Comparison of ENCODE assay signal across 19 mouse cellular contexts in genomic region chr2:35566957-35567693, GRCm38 (mm10). TPM values are rescaled to one million over a fixed set of nuclear protein-coding genes. Genes with fewer than 3 reads are reported as not detected.
A peak's percentile ranks its signal among the peaks of the same experiment; 100 is the strongest.
DNase-seq lines count a peak whose midpoint lies in the region; ATAC-seq and TF ChIP-seq lines count a peak whose summit lies in the region.
"Had no signal": no experiment of that assay in that cellular context is flagged by ENCODE, and none has a peak within 500 bp of the region (broad histone marks: within the 10 kb centered on the region; RNA-seq: fewer than 3 reads in every experiment).

No protein-coding gene starts in this region.

- no peak for TF ChIP-seq CTCF in CH12.LX (conservative IDR thresholded peaks at IDR 0.05 in 1 of 2, IDR thresholded peaks at IDR 0.05 in 1 of 2; ENCODE audit: low read depth in 2 of 2, low read length in 2 of 2)

- 63% methylated on average over 11 of the region's 11 CpGs for WGBS in heart, embryonic 10.5 days

- no peak for DNase-seq in heart, embryonic 10.5 days (ENCODE audit: low spot score)
- DNase-seq in heart, adult 9 months (ENCODE audit: low spot score in 2 of 2), result no peak
- no peak for DNase-seq in CH12.LX (ENCODE audit: extremely low read depth)
- DNase-seq in MN1 (ENCODE audit: low spot score), result peak; percentile 33
- DNase-seq in left cerebral cortex, adult 9 months (ENCODE audit: low spot score in 2 of 2), result no peak
- no peak for DNase-seq in lung, postnatal 36 days
- DNase-seq: adrenal gland, postnatal 36 days; gastrocnemius, postnatal 36 days; lung, postnatal 10 days; right cerebral cortex, adult 18-20 months had no signal

- no peaks in the 10 kb centered on the region for H3K27me3 ChIP-seq in heart, embryonic 10.5 days (ENCODE audit: insufficient read depth, poor library complexity, severe bottlenecking)
- H3K27me3 ChIP-seq in CH12.LX (replicated peaks), result peaks cover 6% of the 10 kb centered on the region
- H3K27me3 ChIP-seq: embryonic facial prominence, embryonic 12.5 days; hindbrain, embryonic 15.5 days; limb, embryonic 12.5 days; midbrain, embryonic 12.5 days had no signal

- H3K4me3 ChIP-seq in heart, embryonic 10.5 days, result no peak overlapping the region
- H3K4me3 ChIP-seq in CH12.LX (replicated peaks in 1 of 3; ENCODE audit: low read depth in 2 of 3, low read length in 2 of 3, poor library complexity in 1 of 3), result no peak overlapping the region
- H3K4me3 ChIP-seq: embryonic facial prominence, embryonic 12.5 days; hindbrain, embryonic 15.5 days; left cerebral cortex, adult 2 months; limb, embryonic 12.5 days; midbrain, embryonic 12.5 days; myocyte had no signal

- no peaks in the 10 kb centered on the region for H3K9me3 ChIP-seq in heart, embryonic 10.5 days
- peaks cover 2% of the 10 kb centered on the region for H3K9me3 ChIP-seq in CH12.LX (replicated peaks; ENCODE audit: low read length)
- H3K9me3 ChIP-seq: embryonic facial prominence, embryonic 12.5 days; hindbrain, embryonic 15.5 days; limb, embryonic 12.5 days; midbrain, embryonic 12.5 days had no signal

- no peak overlapping the region for H3K9ac ChIP-seq in CH12.LX (ENCODE audit: insufficient read depth, low read depth)
- H3K9ac ChIP-seq: embryonic facial prominence, embryonic 12.5 days; hindbrain, embryonic 15.5 days; limb, embryonic 12.5 days; liver, embryonic 14.5 days; midbrain, embryonic 12.5 days had no signal

- H3K79me2 ChIP-seq in CH12.LX (replicated peaks; ENCODE audit: control insufficient read depth, extremely low read depth, insufficient read depth, poor library complexity, severe bottlenecking), result no peaks in the 10 kb centered on the region

- TF ChIP-seq RAD21 in CH12.LX (IDR thresholded peaks at IDR 0.05; ENCODE audit: low read depth, low read length), result no peak

- peaks cover 61% of the 10 kb centered on the region for H3K4me1 ChIP-seq in heart, embryonic 10.5 days
- peaks cover 0 to 5% of the 10 kb centered on the region in 2 experiments; a peak in 2 of 4 replicates for H3K4me1 ChIP-seq in CH12.LX (ENCODE audit: control insufficient read depth in 1 of 2, insufficient read depth in 2 of 2)
- H3K4me1 ChIP-seq: hindbrain, embryonic 15.5 days; limb, embryonic 12.5 days; midbrain, embryonic 12.5 days had no signal

- TF ChIP-seq POLR2A in CH12.LX (IDR thresholded peaks at IDR 0.05; ENCODE audit: low read depth, low read length), result no peak

- peak overlapping the region; percentile 37; the same call in 1 of the 2 replicates for H3K27ac ChIP-seq in heart, embryonic 10.5 days
- no peak overlapping the region for H3K27ac ChIP-seq in CH12.LX (ENCODE audit: insufficient read depth, low read depth)
- H3K27ac ChIP-seq: embryonic facial prominence, embryonic 12.5 days; hindbrain, embryonic 15.5 days; left cerebral cortex, adult 2 months; limb, embryonic 12.5 days; liver, embryonic 14.5 days; midbrain, embryonic 12.5 days; stomach, postnatal 0 days had no signal

- H3K36me3 ChIP-seq in heart, embryonic 10.5 days, result no peaks in the 10 kb centered on the region
- H3K36me3 ChIP-seq in CH12.LX (replicated peaks in 1 of 2; ENCODE audit: control insufficient read depth in 1 of 2, insufficient read depth in 1 of 2, low read length in 1 of 2), result no peaks in the 10 kb centered on the region
- H3K36me3 ChIP-seq: embryonic facial prominence, embryonic 12.5 days; hindbrain, embryonic 15.5 days; limb, embryonic 12.5 days; midbrain, embryonic 12.5 days had no signal

- ATAC-seq in hematopoietic stem cell, adult 5-6 weeks (replicated peaks in 1 of 2; ENCODE audit: insufficient read depth in 1 of 2, low FRiP score in 2 of 2, low TSS enrichment in 1 of 2, low read depth in 1 of 2, poor library complexity in 2 of 2, severe bottlenecking in 2 of 2), result peak; percentile 47 to 50; a peak in 3 of 4 replicates

- no peak for TF ChIP-seq EP300 in CH12.LX (IDR thresholded peaks at IDR 0.05; ENCODE audit: low read length)

- in situ Hi-C loops in CH12.LX (cut with MboI; ENCODE audit: low pct_ligation_motif_present, low pct_unique_long_range_greater_than_20kb, low sequenced_read_pairs), result loop anchor here (25.0 kb wide), 1 partner anchor 645 kb away; no protein-coding TSS in a partner anchor

- dilution Hi-C loops in CH12.LX (cut with MboI; ENCODE audit: extremely low pct_ligation_motif_present, extremely low pct_unique_long_range_greater_than_20kb, low sequenced_read_pairs), result no loop called here

- no peak overlapping the region for H3K4me2 ChIP-seq in CH12.LX (ENCODE audit: insufficient read depth, low read depth, poor library complexity, severe bottlenecking)
- H3K4me2 ChIP-seq: embryonic facial prominence, embryonic 12.5 days; hindbrain, embryonic 15.5 days; limb, embryonic 12.5 days; midbrain, embryonic 12.5 days had no signal

TF ChIP-seq in CH12.LX, 34 proteins besides CTCF, POLR2A, EP300 and RAD21:
- TF ChIP-seq ZKSCAN1 (IDR thresholded peaks at IDR 0.05; ENCODE audit: borderline replicate concordance, low read depth, low read length) (peak; percentile 38; the same call in 1 of the 2 replicates), SIN3A (IDR thresholded peaks at IDR 0.05; ENCODE audit: low read length) (no peak), JUN (IDR thresholded peaks at IDR 0.05; ENCODE audit: insufficient read depth, low read depth, low read length) (no peak), TCF12 (IDR thresholded peaks at IDR 0.05; ENCODE audit: low read depth, low read length) (no peak), USF2 (conservative IDR thresholded peaks at IDR 0.05; ENCODE audit: low read depth, low read length) (no peak), CHD1 (IDR thresholded peaks at IDR 0.05; ENCODE audit: low read depth, low read length) (no peak), JUND (conservative IDR thresholded peaks at IDR 0.05; ENCODE audit: low read depth, low read length) (no peak)
TF ChIP-seq in CH12.LX: peak in this region for 1.

RNA-seq across cellular contexts. Expression of gene Dab2ip, which starts 9.1 kb away (rescaled TPM):
- 47.6 and 49.0 TPM in 2 replicates for polyA plus RNA-seq in heart, embryonic 10.5 days (2016; fragmentation: Nextera tagmentation; extraction: Ambion mirVana)
- 13.7 and 15.6 TPM in 2 replicates for total RNA-seq in CH12.LX (2012; rRNA removed)
- total RNA-seq in CH12.LX (2014; rRNA removed), result 4.3 and 4.9 TPM in 2 replicates
- 7.5 and 7.8 TPM in 2 replicates for polyA plus RNA-seq in CH12.LX (2012; ENCODE audit: insufficient read length, low read depth)
- 15.0 and 16.9 TPM in 2 replicates for total RNA-seq in hematopoietic stem cell, adult 5-6 weeks (2017)
